Mouse (Mus musculus): ENCODE data around the gene Enpp3.

The Enpp3 gene

GRCm38 (mm10) chr10:24763257-24763656 is 79.4 kb downstream of the Enpp3 start:
- DNase-seq = no peak

- DNase-seq = no peak
Observed at GRCm38 (mm10) chr10:24758326-24758915, 84.2 kb downstream of the Enpp3 start.

GRCm38 (mm10) chr10:24754874-24755540 is 87.6 kb downstream of the Enpp3 start:
- DNase-seq = no peak

- no peak for DNase-seq
Observed at GRCm38 (mm10) chr10:24754251-24754835, 88.3 kb downstream of the Enpp3 start.

GRCm38 (mm10) chr10:24753536-24754250 is 88.9 kb downstream of the Enpp3 start:
- DNase-seq = peak in 1 of 2 experiments; percentile 43

GRCm38 (mm10) chr10:24742950-24743487 is 99.6 kb downstream of the Enpp3 start:
- no peak for DNase-seq

GRCm38 (mm10) chr10:24741229-24742198 is 101.1 kb downstream of the Enpp3 start:
- no peak for DNase-seq

GRCm38 (mm10) chr10:24739171-24739570 is 103.5 kb downstream of the Enpp3 start:
- DNase-seq = no peak

- no peak for DNase-seq
Observed at GRCm38 (mm10) chr10:24738456-24738855, 104.2 kb downstream of the Enpp3 start.

- DNase-seq = no peak
Observed at GRCm38 (mm10) chr10:24735027-24735777, 107.4 kb downstream of the Enpp3 start.

GRCm38 (mm10) chr10:24727478-24727877 is 115.1 kb downstream of the Enpp3 start:
- no peak for DNase-seq

- DNase-seq = no peak
Observed at GRCm38 (mm10) chr10:24725197-24725596, 117.4 kb downstream of the Enpp3 start.
